Mouse (Mus musculus) stomach, postnatal 0 days (tissue): ENCODE measurements around the gene Lrrc47. TPM values are rescaled to one million over a fixed set of nuclear protein-coding genes. Genes with fewer than 3 reads are reported as not detected.

Source experiments
- ATAC-seq: fragments of 200-750 bp; cut with Nextera tagmentation; 2 replicates; pipeline ENCODE4 v1.8.0; 2017; ENCODE audit not compliant: low FRiP score, low TSS enrichment
- DNase-seq: peaks from one replicate; pipeline ENCODE4 v3.0.0-alpha.2; 2016; ENCODE audit warnings: low spot score
- H3K27ac ChIP-seq: fragments of 300-500 bp; sonication (generic); replicated peaks from 2 replicates; pipeline ENCODE4 v1.5.1; 2014; ENCODE audit warnings: mild to moderate bottlenecking, control low read depth
- H3K27me3 ChIP-seq: fragments of 300-500 bp; sonication (generic); 2 replicates; pipeline ENCODE4 v1.6.1; 2014; ENCODE audit warnings: low read length; ENCODE audit not compliant: control insufficient read depth, insufficient read depth
- H3K36me3 ChIP-seq: fragments of 300-500 bp; sonication (generic); 2 replicates; pipeline ENCODE4 v1.6.1; 2014; ENCODE audit warnings: low read length, mixed read lengths; ENCODE audit not compliant: control insufficient read depth, insufficient read depth
- H3K4me1 ChIP-seq: fragments of 300-500 bp; sonication (generic); replicated peaks from 2 replicates; pipeline ENCODE4 v1.6.1; 2014; ENCODE audit warnings: antibody characterized with exemption; ENCODE audit not compliant: control insufficient read depth, insufficient read depth
- H3K4me2 ChIP-seq: fragments of 300-500 bp; sonication (generic); replicated peaks from 2 replicates; pipeline ENCODE4 v1.6.1; 2014; ENCODE audit warnings: low read depth, mild to moderate bottlenecking, control low read depth, moderate library complexity
- H3K4me3 ChIP-seq: fragments of 300-500 bp; sonication (generic); 2 replicates; pipeline ENCODE4 v1.5.1; 2014; ENCODE audit warnings: low read depth, low read length, control low read depth
- H3K9ac ChIP-seq: fragments of 300-500 bp; sonication (generic); 2 replicates; pipeline ENCODE4 v1.6.1; 2014; ENCODE audit warnings: mild to moderate bottlenecking, low read length, control low read depth, mixed read lengths
- H3K9me3 ChIP-seq: fragments of 300-500 bp; sonication (generic); 2 replicates; pipeline ENCODE4 v1.6.1; 2016; ENCODE audit warnings: low read length; ENCODE audit not compliant: control insufficient read depth
- CTCF ChIP-seq: IDR thresholded peaks from 2 replicates; pipeline ENCODE4 v1.5.1; 2016; ENCODE audit warnings: antibody characterized with exemption, low read depth, mild to moderate bottlenecking, moderate library complexity
- EP300 ChIP-seq: optimal IDR thresholded peaks from 2 replicates; pipeline ENCODE3; 2016; ENCODE audit warnings: antibody characterized with exemption
- WGBS: fragments of 180-500 bp; shearing (Covaris S2); extraction: QIAGEN DNeasy Blood & Tissue Kit; methylation state at CpG from one replicate; pipeline ENCODE4 v1.1.7; 2014; 5-methylcytosine and 5-hydroxymethylcytosine counted together
- polyA plus RNA-seq: library from polyadenylated mRNA; unstranded; fragments of >200 nt; fragmentation: Nextera tagmentation; extraction: Ambion mirVana; gene quantifications from 2 replicates; pipeline ENCODE4 v1.2.1, GENCODE M21; 2015

The Lrrc47 gene
- polyA plus RNA-seq, 1 experiment from 2014 or later, result 10.6 TPM

GRCm38 (mm10) chr4:154037123-154037522, 25.6 kb downstream of the Lrrc47 start:
- no peak for DNase-seq
- Histone ChIP-seq H3K4me3 (no peak overlapping the region), H3K27ac (no peak overlapping the region), H3K27me3 (no peaks in the 10 kb centered on the region), H3K4me2 (no peak overlapping the region), H3K9me3 (no peaks in the 10 kb centered on the region), H3K36me3 (no peaks in the 10 kb centered on the region), H3K4me1 (peaks cover 3% of the 10 kb centered on the region; the same call in 1 of the 2 replicates), H3K9ac (no peak overlapping the region)
- TF ChIP-seq CTCF (no peak), EP300 (no peak)
- WGBS, result 43% methylated on average over 3 of the region's 3 CpGs
- ATAC-seq, result no peak

GRCm38 (mm10) chr4:154042577-154042976, 31.0 kb downstream of the Lrrc47 start, which contains the start of gene Ccdc27:
Gene Ccdc27, minus strand, starts transcription at chr4:154042677.
- no peaks in the 10 kb centered on the region for H3K4me1 ChIP-seq
- TF ChIP-seq CTCF (no peak), EP300 (no peak)
- no peaks in the 10 kb centered on the region for H3K27me3 ChIP-seq
- no peak within 1 kb of the TSS for H3K4me2 ChIP-seq
- no peak within 1 kb of the TSS for H3K27ac ChIP-seq
- ATAC-seq (no peak), DNase-seq (no peak)
- H3K36me3 ChIP-seq, result no peaks in the 10 kb centered on the region
- no peaks in the 10 kb centered on the region for H3K9me3 ChIP-seq
- 82% methylated on average over 9 of the region's 9 CpGs for WGBS
- H3K4me3 ChIP-seq, result no peak within 1 kb of the TSS
- no peak within 1 kb of the TSS for H3K9ac ChIP-seq

GRCm38 (mm10) chr4:154045837-154046236, 34.3 kb downstream of the Lrrc47 start:
- TF ChIP-seq EP300 (no peak), CTCF (peak; percentile 43)
- H3K9ac ChIP-seq, result no peak overlapping the region
- 67% methylated on average over 5 of the region's 5 CpGs for WGBS
- H3K27me3 ChIP-seq, result no peaks in the 10 kb centered on the region
- no peak for ATAC-seq
- H3K4me1 ChIP-seq, result no peaks in the 10 kb centered on the region
- no peak overlapping the region for H3K4me2 ChIP-seq
- no peaks in the 10 kb centered on the region for H3K36me3 ChIP-seq
- no peaks in the 10 kb centered on the region for H3K9me3 ChIP-seq
- H3K27ac ChIP-seq, result no peak overlapping the region
- H3K4me3 ChIP-seq, result no peak overlapping the region
- no peak for DNase-seq

- Histone ChIP-seq H3K9me3 (no peaks in the 10 kb centered on the region), H3K9ac (no peak overlapping the region), H3K27ac (no peak overlapping the region), H3K4me2 (no peak overlapping the region), H3K4me1 (no peaks in the 10 kb centered on the region), H3K4me3 (no peak overlapping the region), H3K27me3 (no peaks in the 10 kb centered on the region), H3K36me3 (no peaks in the 10 kb centered on the region)
- TF ChIP-seq EP300 (no peak), CTCF (no peak)
- DNase-seq (no peak), ATAC-seq (no peak)
- WGBS, result 76% methylated on average over 3 of the region's 3 CpGs
Observed at GRCm38 (mm10) chr4:154051401-154051800, 39.9 kb downstream of the Lrrc47 start.

GRCm38 (mm10) chr4:154053065-154053464, 41.5 kb downstream of the Lrrc47 start:
- no peak overlapping the region for H3K4me3 ChIP-seq
- H3K4me2 ChIP-seq, result no peak overlapping the region
- ATAC-seq, result no peak
- no peaks in the 10 kb centered on the region for H3K36me3 ChIP-seq
- DNase-seq, result no peak
- H3K9ac ChIP-seq, result no peak overlapping the region
- TF ChIP-seq EP300 (no peak), CTCF (peak; percentile 58)
- no peaks in the 10 kb centered on the region for H3K4me1 ChIP-seq
- no peaks in the 10 kb centered on the region for H3K9me3 ChIP-seq
- no peaks in the 10 kb centered on the region for H3K27me3 ChIP-seq
- no peak overlapping the region for H3K27ac ChIP-seq
- WGBS, result 49% methylated on average over 4 of the region's 4 CpGs

- no peaks in the 10 kb centered on the region for H3K27me3 ChIP-seq
- no peak overlapping the region for H3K27ac ChIP-seq
- TF ChIP-seq EP300 (no peak), CTCF (no peak)
- DNase-seq, result no peak
- no peak for ATAC-seq
- no peaks in the 10 kb centered on the region for H3K4me1 ChIP-seq
- H3K9ac ChIP-seq, result no peak overlapping the region
- H3K9me3 ChIP-seq, result no peaks in the 10 kb centered on the region
- H3K36me3 ChIP-seq, result no peaks in the 10 kb centered on the region
- H3K4me3 ChIP-seq, result no peak overlapping the region
- H3K4me2 ChIP-seq, result no peak overlapping the region
- 88% methylated on average over 7 of the region's 7 CpGs for WGBS
Observed at GRCm38 (mm10) chr4:154055482-154055881, 44.0 kb downstream of the Lrrc47 start.
